Mouse (Mus musculus) heart, embryonic 11.5 days (tissue): ENCODE measurements around the gene Rufy3. TPM values are rescaled to one million over a fixed set of nuclear protein-coding genes. Genes with fewer than 3 reads are reported as not detected.

Source experiments
- ATAC-seq: fragments of 200-750 bp; cut with Nextera tagmentation; replicated peaks from 2 replicates; pipeline ENCODE4 v1.8.0; 2017; ENCODE audit warnings: moderate library complexity; ENCODE audit not compliant: insufficient number of reproducible peaks, low FRiP score, low TSS enrichment
- H3K27ac ChIP-seq: fragments of 300-500 bp; sonication (generic); 2 replicates; pipeline ENCODE4 v1.5.1; 2014; ENCODE audit warnings: mild to moderate bottlenecking, low read depth, low read length
- H3K27me3 ChIP-seq: fragments of 300-500 bp; sonication (generic); 2 replicates; pipeline ENCODE4 v1.6.1; 2014; ENCODE audit warnings: mild to moderate bottlenecking, low read length, mixed read lengths; ENCODE audit not compliant: control insufficient read depth, insufficient read depth
- H3K36me3 ChIP-seq: fragments of 300-500 bp; sonication (generic); 2 replicates; pipeline ENCODE4 v1.6.1; 2014; ENCODE audit warnings: mild to moderate bottlenecking, low read length, moderate library complexity, mixed read lengths; ENCODE audit not compliant: control insufficient read depth, insufficient read depth
- H3K4me1 ChIP-seq: fragments of 300-500 bp; sonication (generic); 2 replicates; pipeline ENCODE4 v1.6.1; 2014; ENCODE audit warnings: low read length; ENCODE audit not compliant: control insufficient read depth, insufficient read depth
- H3K4me2 ChIP-seq: fragments of 300-500 bp; sonication (generic); 2 replicates; pipeline ENCODE4 v1.6.1; 2014; ENCODE audit warnings: mild to moderate bottlenecking, moderate library complexity
- H3K4me3 ChIP-seq: fragments of 300-500 bp; sonication (generic); 2 replicates; pipeline ENCODE4 v1.5.1; 2014; ENCODE audit warnings: low read depth, low read length
- H3K9ac ChIP-seq: fragments of 300-500 bp; sonication (generic); 2 replicates; pipeline ENCODE4 v1.6.1; 2014; ENCODE audit warnings: mild to moderate bottlenecking, low read depth, low read length, moderate library complexity
- H3K9me3 ChIP-seq: fragments of 300-500 bp; sonication (generic); replicated peaks from 2 replicates; pipeline ENCODE4 v1.6.1; 2016; ENCODE audit warnings: low read length; ENCODE audit not compliant: control insufficient read depth
- WGBS: fragments of 180-500 bp; shearing (Covaris S2); extraction: QIAGEN DNeasy Blood & Tissue Kit; methylation state at CpG from one replicate; pipeline ENCODE4 v1.1.7; 2014; ENCODE audit not compliant: insufficient replicate concordance; 5-methylcytosine and 5-hydroxymethylcytosine counted together
- polyA plus RNA-seq: library from polyadenylated mRNA; unstranded; fragments of >200 nt; fragmentation: Nextera tagmentation; extraction: Ambion mirVana; gene quantifications from 2 replicates; pipeline ENCODE4 v1.2.1, GENCODE M21; 2014

Gene Rufy3
- polyA plus RNA-seq, 1 experiment from 2014 or later: 15.0 TPM

DNA sequence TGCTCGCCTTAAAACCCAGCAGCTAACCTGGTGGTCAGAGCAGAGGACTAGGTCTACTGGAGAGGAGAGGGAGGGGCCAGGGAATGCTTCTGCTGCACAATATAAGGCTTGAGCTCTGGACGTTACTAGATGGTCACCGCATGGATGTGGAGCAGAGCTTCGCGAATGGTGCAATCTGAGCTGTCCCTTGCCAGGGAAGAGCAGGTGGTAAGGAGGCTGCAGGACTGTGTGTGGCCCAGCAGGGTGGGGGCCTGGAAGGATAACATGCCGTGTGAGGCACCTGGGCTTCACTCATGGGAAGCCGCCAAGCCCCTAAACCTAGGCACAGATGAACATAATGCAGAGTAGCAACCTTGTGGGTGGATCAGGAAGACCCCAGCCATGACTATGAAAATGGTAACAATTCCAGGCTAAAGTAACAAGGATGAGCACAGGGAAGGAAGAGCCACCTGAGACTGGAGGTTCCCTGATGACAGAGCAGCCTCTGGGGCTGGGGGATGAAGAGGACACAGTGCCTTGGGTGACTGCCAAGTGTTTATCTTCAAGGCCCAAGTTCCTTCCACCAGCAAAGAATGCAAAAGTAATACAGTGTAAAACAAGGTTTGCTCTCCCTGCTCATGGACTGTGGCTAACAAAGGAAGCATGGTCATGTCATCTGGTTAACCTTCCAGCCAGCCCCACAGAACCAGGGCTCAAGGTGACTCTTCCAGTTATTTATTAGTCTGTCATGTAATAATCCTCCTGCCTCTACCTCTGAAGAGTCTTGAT is 21.8 kb downstream of the Rufy3 start:
- ATAC-seq: no peak
- H3K27ac ChIP-seq: peak overlapping the region; percentile 89
- no peaks in the 10 kb centered on the region for H3K9me3 ChIP-seq
- 78% methylated on average over 7 of the region's 7 CpGs for WGBS
- peaks cover 29% of the 10 kb centered on the region for H3K4me1 ChIP-seq
- no peaks in the 10 kb centered on the region for H3K36me3 ChIP-seq
- H3K9ac ChIP-seq: peak overlapping the region; percentile 50; the same call in 1 of the 2 replicates
- H3K27me3 ChIP-seq: no peaks in the 10 kb centered on the region
- peak overlapping the region; percentile 43 for H3K4me2 ChIP-seq
- no peak overlapping the region for H3K4me3 ChIP-seq

DNA sequence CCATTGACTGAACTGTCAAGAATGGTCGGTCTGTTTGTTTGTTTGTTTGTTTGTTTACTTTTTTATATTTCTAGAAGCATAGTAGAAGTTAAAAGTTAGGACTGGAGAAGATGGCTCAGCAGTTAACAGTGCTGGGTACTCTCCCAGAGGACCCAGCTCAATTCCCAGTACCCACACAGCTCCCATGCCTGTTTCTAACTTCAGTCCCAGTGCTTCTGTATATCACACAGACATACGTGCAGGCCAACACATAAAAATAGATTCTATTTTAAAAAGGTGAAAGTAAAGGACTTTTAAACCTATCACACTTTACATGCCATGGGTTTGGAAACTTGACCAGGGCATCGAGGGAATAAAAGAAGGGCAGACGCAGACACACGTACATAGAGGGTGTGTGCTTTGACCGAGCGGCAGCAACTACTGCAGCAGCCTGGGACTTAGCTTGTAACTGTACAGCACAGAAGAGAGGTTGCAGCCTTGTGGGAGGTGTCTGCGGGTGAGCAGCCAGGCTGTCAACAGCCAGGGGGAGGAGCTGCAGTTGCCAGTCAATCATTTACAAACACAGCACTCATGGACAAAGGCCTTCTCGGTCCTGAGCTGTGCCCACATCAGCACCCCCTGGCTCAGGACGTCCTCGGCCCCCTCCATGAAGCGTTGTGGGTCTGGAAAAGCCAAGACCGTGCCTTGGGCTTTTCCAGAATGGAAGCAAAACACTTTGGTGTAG is 22.5 kb downstream of the Rufy3 start:
- Histone ChIP-seq H3K9me3 (no peaks in the 10 kb centered on the region), H3K27ac (peak overlapping the region; percentile 89), H3K27me3 (no peaks in the 10 kb centered on the region), H3K9ac (peak overlapping the region; percentile 50), H3K36me3 (no peaks in the 10 kb centered on the region), H3K4me1 (peaks cover 29% of the 10 kb centered on the region), H3K4me2 (peak overlapping the region; percentile 43), H3K4me3 (no peak overlapping the region; the same call in 1 of the 2 replicates)
- WGBS: 29% methylated on average over 13 of the region's 13 CpGs
- peak; percentile 78 for ATAC-seq

DNA sequence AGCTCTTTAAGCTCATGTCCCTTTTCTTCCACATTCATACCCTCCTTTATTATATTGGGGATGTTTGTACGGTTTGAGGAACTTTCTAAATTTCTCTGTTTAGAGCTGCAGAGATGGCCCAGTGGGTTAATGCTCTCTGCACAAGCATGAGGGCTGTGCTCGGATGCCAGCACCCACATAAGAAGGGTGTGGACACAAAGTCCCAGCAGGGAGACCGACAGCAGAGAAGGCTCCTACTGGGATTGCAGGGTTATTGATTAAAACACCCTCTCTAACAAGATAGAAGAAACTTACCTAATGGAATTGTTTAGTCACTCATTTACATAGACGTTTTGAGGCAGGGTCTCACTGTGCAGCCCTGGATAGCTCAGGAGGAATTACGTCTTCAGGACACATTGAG is 23.6 kb downstream of the Rufy3 start:
- Histone ChIP-seq H3K9me3 (no peaks in the 10 kb centered on the region), H3K9ac (no peak overlapping the region), H3K4me1 (peaks cover 29% of the 10 kb centered on the region), H3K36me3 (no peaks in the 10 kb centered on the region), H3K4me3 (no peak overlapping the region), H3K4me2 (no peak overlapping the region), H3K27me3 (no peaks in the 10 kb centered on the region), H3K27ac (no peak overlapping the region)
- no peak for ATAC-seq
- 74% methylated on average over 5 of the region's 5 CpGs for WGBS

- Histone ChIP-seq H3K36me3 (no peaks in the 10 kb centered on the region), H3K27me3 (no peaks in the 10 kb centered on the region), H3K9ac (no peak overlapping the region), H3K9me3 (no peaks in the 10 kb centered on the region), H3K27ac (no peak overlapping the region), H3K4me3 (no peak overlapping the region), H3K4me1 (no peaks in the 10 kb centered on the region), H3K4me2 (no peak overlapping the region)
- ATAC-seq: no peak
- WGBS: 86% methylated on average over 13 of the region's 13 CpGs
Observed at GRCm38 (mm10) chr5:88593421-88594172, 28.8 kb downstream of the Rufy3 start.

GRCm38 (mm10) chr5:88594173-88594569 is 29.3 kb downstream of the Rufy3 start:
- no peaks in the 10 kb centered on the region for H3K9me3 ChIP-seq
- H3K4me1 ChIP-seq: no peaks in the 10 kb centered on the region
- no peaks in the 10 kb centered on the region for H3K36me3 ChIP-seq
- ATAC-seq: no peak
- H3K27me3 ChIP-seq: no peaks in the 10 kb centered on the region
- H3K4me2 ChIP-seq: no peak overlapping the region
- no peak overlapping the region for H3K9ac ChIP-seq
- H3K27ac ChIP-seq: no peak overlapping the region
- WGBS: 80% methylated on average over 7 of the region's 7 CpGs
- no peak overlapping the region for H3K4me3 ChIP-seq

DNA sequence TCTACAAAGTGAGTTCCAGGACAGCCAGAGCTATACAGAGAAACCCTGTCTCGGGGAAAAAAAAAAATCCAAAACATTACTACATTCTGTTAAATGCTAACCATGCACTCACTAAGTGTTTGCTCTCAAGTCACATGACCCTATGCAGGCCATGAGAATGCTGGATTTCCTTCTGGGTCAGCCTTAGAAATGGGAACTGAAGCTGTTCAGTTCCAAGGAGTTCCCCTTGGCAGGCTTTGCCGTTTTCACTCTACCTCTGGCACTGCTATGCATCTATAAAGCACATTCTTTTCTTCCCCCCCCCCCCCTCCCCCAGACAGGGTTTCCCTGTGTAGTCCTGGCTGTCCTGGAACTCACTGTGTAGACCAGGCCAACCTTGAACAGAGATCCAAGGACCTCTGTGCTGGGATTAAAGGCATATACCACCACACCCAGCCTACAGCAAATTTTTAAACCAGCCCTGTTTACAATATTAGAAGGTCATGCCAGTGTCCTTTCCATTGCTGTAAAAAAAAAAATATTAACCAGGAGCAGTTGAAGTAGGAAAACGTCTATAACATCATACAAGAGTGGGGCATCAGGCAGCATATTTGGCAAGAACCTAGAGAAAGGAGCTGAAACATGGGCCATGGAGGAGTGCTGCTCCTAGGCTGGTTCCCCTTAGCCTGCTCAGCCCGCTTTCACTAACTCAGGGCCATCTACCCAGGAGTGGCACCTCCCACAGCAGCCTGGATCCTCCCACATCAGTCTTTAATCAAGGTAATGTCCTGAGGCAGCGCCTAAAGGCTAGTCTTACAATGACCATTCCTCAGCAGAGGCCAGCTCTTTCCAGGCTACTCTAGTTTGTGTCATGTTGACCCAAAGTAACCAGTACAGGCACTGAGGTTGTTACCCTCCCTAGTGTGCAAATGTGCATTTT is 31.0 kb downstream of the Rufy3 start:
- Histone ChIP-seq H3K9me3 (no peaks in the 10 kb centered on the region), H3K4me2 (no peak overlapping the region), H3K27ac (no peak overlapping the region), H3K4me1 (no peaks in the 10 kb centered on the region), H3K27me3 (no peaks in the 10 kb centered on the region), H3K9ac (no peak overlapping the region), H3K36me3 (no peaks in the 10 kb centered on the region), H3K4me3 (no peak overlapping the region)
- WGBS: 73% methylated on average over 5 of the region's 5 CpGs
- ATAC-seq: no peak

DNA sequence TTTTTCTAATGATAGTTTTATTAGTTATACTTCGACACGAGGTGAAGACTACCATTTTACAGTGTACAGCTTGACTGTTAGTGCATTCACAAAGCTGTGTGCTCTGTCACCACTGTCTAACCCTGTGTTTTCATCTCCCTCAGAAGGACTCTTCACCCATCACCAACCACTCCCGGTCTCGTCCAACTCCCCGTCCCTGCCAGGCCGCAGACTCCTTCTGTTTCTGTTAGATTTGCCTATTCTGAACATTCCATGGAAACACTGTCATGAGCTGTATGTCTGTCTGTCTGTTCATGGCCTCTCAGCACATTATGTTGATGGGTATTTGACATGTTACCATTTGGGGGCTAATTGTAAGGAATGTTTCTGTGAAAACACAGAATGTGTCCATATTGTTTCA is 34.1 kb downstream of the Rufy3 start:
- Histone ChIP-seq H3K4me3 (no peak overlapping the region), H3K9ac (no peak overlapping the region), H3K27me3 (no peaks in the 10 kb centered on the region), H3K36me3 (no peaks in the 10 kb centered on the region), H3K4me1 (no peaks in the 10 kb centered on the region), H3K4me2 (no peak overlapping the region), H3K27ac (no peak overlapping the region), H3K9me3 (no peaks in the 10 kb centered on the region)
- 79% methylated on average over 6 of the region's 6 CpGs for WGBS
- ATAC-seq: no peak

DNA sequence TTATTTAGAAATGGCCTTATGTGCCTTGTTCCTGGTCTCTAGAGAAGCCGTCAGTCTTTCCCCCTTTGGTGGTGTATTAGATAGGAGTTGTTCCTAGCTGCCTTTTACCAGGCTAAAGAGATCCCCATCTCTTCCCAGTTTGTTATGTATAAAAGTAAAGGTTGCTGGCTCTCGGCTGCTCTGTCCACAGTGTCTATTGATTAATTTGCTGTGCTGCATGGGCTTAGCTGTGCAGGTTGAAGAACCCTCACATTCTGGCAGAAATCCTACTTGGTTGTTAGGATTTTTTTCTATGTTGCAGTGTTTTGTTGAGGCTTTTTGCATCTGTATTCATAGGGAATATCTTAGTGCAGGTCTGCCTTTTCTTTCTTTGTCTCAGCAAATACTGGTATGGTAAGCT is 37.2 kb downstream of the Rufy3 start:
- 78% methylated on average over 2 of the region's 2 CpGs for WGBS
- H3K9ac ChIP-seq: no peak overlapping the region
- no peaks in the 10 kb centered on the region for H3K36me3 ChIP-seq
- no peak overlapping the region for H3K27ac ChIP-seq
- H3K4me3 ChIP-seq: no peak overlapping the region
- no peaks in the 10 kb centered on the region for H3K4me1 ChIP-seq
- no peak for ATAC-seq
- no peaks in the 10 kb centered on the region for H3K27me3 ChIP-seq
- no peaks in the 10 kb centered on the region for H3K9me3 ChIP-seq
- no peak overlapping the region for H3K4me2 ChIP-seq
